Comparison of ENCODE assay signal across 8 mouse cellular contexts in the genomic region with DNA sequence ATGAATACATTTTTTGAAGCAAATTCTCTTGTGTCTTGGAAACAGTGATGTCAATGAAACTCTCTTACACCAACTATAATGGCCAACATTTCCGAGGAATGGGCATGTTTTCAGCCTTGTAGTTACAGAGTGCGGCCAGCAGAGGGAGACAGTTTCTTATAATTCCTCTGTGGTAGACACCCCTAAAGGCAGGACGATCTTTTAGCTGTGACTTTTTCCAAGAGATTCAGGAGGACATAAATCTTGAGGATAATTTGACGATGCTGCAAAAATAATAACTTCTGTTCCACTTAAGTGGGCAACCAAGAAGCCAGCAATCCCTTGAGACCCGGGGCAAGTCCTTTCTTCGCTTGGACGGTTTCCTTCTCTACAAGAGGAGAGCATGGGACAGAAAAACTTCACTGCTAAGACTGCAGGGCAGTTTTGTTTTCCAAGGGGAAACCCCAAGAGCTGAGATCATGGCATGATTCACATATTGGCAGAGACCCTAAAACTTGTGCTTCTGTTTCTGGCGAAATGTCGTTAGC. TPM values are rescaled to one million over a fixed set of nuclear protein-coding genes. Genes with fewer than 3 reads are reported as not detected.
DNase-seq lines count a peak whose midpoint lies in the region; ATAC-seq and TF ChIP-seq lines count a peak whose summit lies in the region.

No protein-coding gene starts in this region.

- H3K4me1 ChIP-seq in liver, embryonic 12.5 days: peaks cover 37% of the 10 kb centered on the region
- peaks cover 10% of the 10 kb centered on the region for H3K4me1 ChIP-seq in intestine, embryonic 15.5 days (replicated peaks)
- H3K4me1 ChIP-seq in midbrain, postnatal 0 days (ENCODE audit: insufficient read depth, low read length): 0 out of 2 replicates have a peak, but pooled peaks cover 6% of the 10 kb centered on the region

- intact Hi-C loops in left cerebral cortex, postnatal 14 days (cut with DNase I): loop anchor here (2.0 kb wide), 1 partner anchor 124 kb away; no protein-coding TSS in a partner anchor

- peak; percentile 91 for TF ChIP-seq CTCF in midbrain, postnatal 0 days (IDR thresholded peaks at IDR 0.05)

- H3K4me3 ChIP-seq in liver, embryonic 12.5 days: no peak overlapping the region
- no peak overlapping the region for H3K4me3 ChIP-seq in intestine, embryonic 15.5 days (replicated peaks)
- no peak overlapping the region for H3K4me3 ChIP-seq in midbrain, postnatal 0 days (ENCODE audit: low read depth, low read length)

- ATAC-seq in liver, embryonic 12.5 days: no peak
- no peak for ATAC-seq in intestine, embryonic 15.5 days
- ATAC-seq in midbrain, postnatal 0 days (ENCODE audit: low FRiP score): no peak

- DNase-seq in liver: peak; percentile 79
- peak; percentile 66 for DNase-seq in c-Kit-negative CD71-positive TER-119-positive erythroid progenitor cells, embryonic 14.5 days (ENCODE audit: low read depth, low spot score)
- DNase-seq in gastrocnemius, adult 18-20 months (ENCODE audit: low spot score): peak; percentile 86
- DNase-seq in left cerebral cortex, postnatal 14 days (ENCODE audit: low spot score in 2 of 2): peak; percentile 83 to 84
- DNase-seq in midbrain, postnatal 0 days (ENCODE audit: low spot score): peak; percentile 79
- peak; percentile 84 for DNase-seq in splenic B cell, adult 2 months (ENCODE audit: low read depth, low spot score)

- no peak overlapping the region for H3K27ac ChIP-seq in liver, embryonic 12.5 days
- no peak overlapping the region for H3K27ac ChIP-seq in intestine, embryonic 15.5 days
- H3K27ac ChIP-seq in midbrain, postnatal 0 days (ENCODE audit: low read depth, low read length): no peak overlapping the region

- 27% methylated on average over 9 of the region's 9 CpGs for WGBS in liver, embryonic 12.5 days (ENCODE audit: insufficient replicate concordance)
- WGBS in intestine, embryonic 15.5 days: 23% methylated on average over 9 of the region's 9 CpGs
- WGBS in midbrain, postnatal 0 days: 28% methylated on average over 9 of the region's 9 CpGs

- no peak overlapping the region for H3K9ac ChIP-seq in liver, embryonic 12.5 days
- H3K9ac ChIP-seq in intestine, embryonic 15.5 days: no peak overlapping the region
- H3K9ac ChIP-seq in midbrain, postnatal 0 days (replicated peaks; ENCODE audit: low read length, poor library complexity, severe bottlenecking): no peak overlapping the region

- no peaks in the 10 kb centered on the region for H3K36me3 ChIP-seq in liver, embryonic 12.5 days
- H3K36me3 ChIP-seq in intestine, embryonic 15.5 days: no peaks in the 10 kb centered on the region
- no peaks in the 10 kb centered on the region for H3K36me3 ChIP-seq in midbrain, postnatal 0 days (ENCODE audit: insufficient read depth, low read length)
- H3K36me3 ChIP-seq in splenic B cell, adult 2 months (ENCODE audit: control insufficient read depth, insufficient read depth, low read length, poor library complexity, severe bottlenecking): no peaks in the 10 kb centered on the region

- H3K4me2 ChIP-seq in liver, embryonic 12.5 days: no peak overlapping the region
- H3K4me2 ChIP-seq in intestine, embryonic 15.5 days (replicated peaks): peak overlapping the region; percentile 34
- H3K4me2 ChIP-seq in midbrain, postnatal 0 days (ENCODE audit: low read depth, low read length, poor library complexity, severe bottlenecking): no peak overlapping the region

- no peaks in the 10 kb centered on the region for H3K27me3 ChIP-seq in liver, embryonic 12.5 days (replicated peaks)
- no peaks in the 10 kb centered on the region for H3K27me3 ChIP-seq in intestine, embryonic 15.5 days (replicated peaks)
- no peaks in the 10 kb centered on the region for H3K27me3 ChIP-seq in midbrain, postnatal 0 days (ENCODE audit: insufficient read depth, low read length)
- no peaks in the 10 kb centered on the region for H3K27me3 ChIP-seq in splenic B cell, adult 2 months (ENCODE audit: control insufficient read depth, insufficient read depth, low read length, poor library complexity, severe bottlenecking)

- H3K9me3 ChIP-seq in liver, embryonic 12.5 days (replicated peaks): no peaks in the 10 kb centered on the region
- no peaks in the 10 kb centered on the region for H3K9me3 ChIP-seq in intestine, embryonic 15.5 days
- no peaks in the 10 kb centered on the region for H3K9me3 ChIP-seq in midbrain, postnatal 0 days (ENCODE audit: low read length)

RNA-seq across cellular contexts. Expression of gene Szrd1, which starts 2.8 kb away (rescaled TPM):
- 21.3 and 22.1 TPM in 2 replicates for polyA plus RNA-seq in liver, embryonic 12.5 days (2016; fragmentation: Nextera tagmentation; extraction: Ambion mirVana)
- 100 to 1,000 TPM; 160 to 163 TPM for total RNA-seq in gastrocnemius, adult 18-20 months (2021)
- 42.7 and 44.3 TPM in 2 replicates for polyA plus RNA-seq in intestine, embryonic 15.5 days (2015; fragmentation: Nextera tagmentation; extraction: Ambion mirVana)
- 10 to 100 TPM; 43.8 to 48.6 TPM for total RNA-seq in left cerebral cortex, postnatal 14 days (2021)
- total RNA-seq in midbrain, postnatal 0 days (2014; rRNA removed): 58.7 and 64.3 TPM in 2 replicates
- 13.5 and 16.2 TPM in 2 replicates for polyA plus RNA-seq in midbrain, postnatal 0 days (2015; fragmentation: Nextera tagmentation; extraction: Ambion mirVana)

RNA-seq across cellular contexts. Expression of gene Fbxo42, which starts 5.4 kb away (rescaled TPM):
- polyA plus RNA-seq in liver, embryonic 12.5 days (2016; fragmentation: Nextera tagmentation; extraction: Ambion mirVana): 21.6 and 26.0 TPM in 2 replicates
- total RNA-seq in gastrocnemius, adult 18-20 months (2021): 10 to 100 TPM; 10.8 to 11.2 TPM
- 17.4 and 18.7 TPM in 2 replicates for polyA plus RNA-seq in intestine, embryonic 15.5 days (2015; fragmentation: Nextera tagmentation; extraction: Ambion mirVana)
- total RNA-seq in left cerebral cortex, postnatal 14 days (2021): 10 to 100 TPM; 31.6 to 38.8 TPM
- 23.6 and 26.6 TPM in 2 replicates for total RNA-seq in midbrain, postnatal 0 days (2014; rRNA removed)
- 16.9 and 17.7 TPM in 2 replicates for polyA plus RNA-seq in midbrain, postnatal 0 days (2015; fragmentation: Nextera tagmentation; extraction: Ambion mirVana)

RNA-seq across cellular contexts. Expression of gene Spata21, which starts 54.2 kb away (rescaled TPM):
- 0.05 TPM in 1 of 2 replicates, not detected in the other for polyA plus RNA-seq in liver, embryonic 12.5 days (2016; fragmentation: Nextera tagmentation; extraction: Ambion mirVana)
- total RNA-seq in gastrocnemius, adult 18-20 months (2021): not detected
- polyA plus RNA-seq in intestine, embryonic 15.5 days (2015; fragmentation: Nextera tagmentation; extraction: Ambion mirVana): not detected in 2 replicates
- total RNA-seq in left cerebral cortex, postnatal 14 days (2021): under 1 TPM; 0.20 to 0.38 TPM
- 0.27 and 4.4 TPM in 2 replicates for total RNA-seq in midbrain, postnatal 0 days (2014; rRNA removed)
- 0.25 and 1.4 TPM in 2 replicates for polyA plus RNA-seq in midbrain, postnatal 0 days (2015; fragmentation: Nextera tagmentation; extraction: Ambion mirVana)
